Mouse (Mus musculus) embryonic facial prominence, embryonic 12.5 days (tissue): ENCODE data around the gene Hephl1. TPM values are rescaled to one million over a fixed set of nuclear protein-coding genes. Genes with fewer than 3 reads are reported as not detected.

Experiments used
- ATAC-seq: fragments of 200-750 bp; cut with Nextera tagmentation; 2 replicates; pipeline ENCODE4 v1.8.0; 2017; ENCODE audit not compliant: insufficient number of reproducible peaks, insufficient read depth, low FRiP score, low TSS enrichment
- H3K27ac ChIP-seq: fragments of 300-500 bp; sonication (generic); 2 replicates; pipeline ENCODE4 v1.5.1; 2016; ENCODE audit warnings: mild to moderate bottlenecking
- H3K27me3 ChIP-seq: fragments of 300-500 bp; sonication (generic); 2 replicates; pipeline ENCODE4 v1.6.1; 2016; ENCODE audit warnings: mild to moderate bottlenecking, moderate library complexity
- H3K36me3 ChIP-seq: fragments of 300-500 bp; sonication (generic); 2 replicates; pipeline ENCODE4 v1.6.1; 2016; ENCODE audit warnings: mild to moderate bottlenecking
- H3K4me1 ChIP-seq: fragments of 300-500 bp; sonication (generic); 2 replicates; pipeline ENCODE4 v1.6.1; 2016
- H3K4me2 ChIP-seq: fragments of 300-500 bp; sonication (generic); replicated peaks from 2 replicates; pipeline ENCODE4 v1.6.1; 2016; ENCODE audit warnings: mild to moderate bottlenecking, moderate library complexity
- H3K4me3 ChIP-seq: fragments of 300-500 bp; sonication (generic); 2 replicates; pipeline ENCODE4 v1.5.1; 2016; ENCODE audit warnings: mild to moderate bottlenecking
- H3K9ac ChIP-seq: fragments of 300-500 bp; sonication (generic); 2 replicates; pipeline ENCODE4 v1.6.1; 2016; ENCODE audit warnings: mild to moderate bottlenecking, moderate library complexity
- H3K9me3 ChIP-seq: fragments of 300-500 bp; sonication (generic); 2 replicates; pipeline ENCODE4 v1.6.1; 2016; ENCODE audit warnings: mild to moderate bottlenecking, moderate library complexity
- WGBS: fragments of 180-500 bp; shearing (Covaris S2); methylation state at CpG from one replicate; pipeline ENCODE4 v1.1.7; 2016; 5-methylcytosine and 5-hydroxymethylcytosine counted together
- polyA plus RNA-seq: library from polyadenylated mRNA; unstranded; fragments of >200 nt; fragmentation: Nextera tagmentation; extraction: Ambion mirVana; gene quantifications from 2 replicates; pipeline ENCODE4 v1.2.1, GENCODE M21; 2016

Gene Hephl1
- polyA plus RNA-seq: not detected in 2 replicates

DNA sequence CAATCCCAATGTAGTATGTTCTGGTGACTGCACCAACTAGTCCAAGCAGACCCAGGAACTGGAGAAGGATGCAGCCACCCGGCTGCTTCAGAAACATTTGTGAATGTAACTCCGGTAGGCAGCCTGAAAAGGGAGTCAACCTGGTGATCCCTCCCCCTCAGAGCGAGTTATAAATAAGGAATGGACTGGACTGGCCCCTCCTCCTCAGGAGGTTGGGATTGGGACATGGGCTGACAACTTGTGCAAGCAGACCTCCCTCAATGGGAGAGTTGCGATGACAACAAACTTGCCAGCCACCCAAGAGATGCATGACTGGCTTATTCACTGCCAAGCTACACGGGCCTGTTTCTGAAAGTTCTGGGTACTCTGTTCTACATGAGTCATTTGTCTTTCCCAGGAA is at the start of gene Hephl1:
Hephl1 (minus strand) TSS at position 101 of the 400 bp plus-strand sequence.
- Histone ChIP-seq H3K4me2 (no peak within 1 kb of the TSS), H3K9me3 (no peaks in the 10 kb centered on the region), H3K4me3 (no peak within 1 kb of the TSS), H3K36me3 (no peaks in the 10 kb centered on the region), H3K4me1 (no peaks in the 10 kb centered on the region), H3K27me3 (no peaks in the 10 kb centered on the region), H3K27ac (no peak within 1 kb of the TSS), H3K9ac (no peak within 1 kb of the TSS)
- no peak for ATAC-seq
- WGBS: 83% methylated on average over 5 of the region's 5 CpGs

DNA sequence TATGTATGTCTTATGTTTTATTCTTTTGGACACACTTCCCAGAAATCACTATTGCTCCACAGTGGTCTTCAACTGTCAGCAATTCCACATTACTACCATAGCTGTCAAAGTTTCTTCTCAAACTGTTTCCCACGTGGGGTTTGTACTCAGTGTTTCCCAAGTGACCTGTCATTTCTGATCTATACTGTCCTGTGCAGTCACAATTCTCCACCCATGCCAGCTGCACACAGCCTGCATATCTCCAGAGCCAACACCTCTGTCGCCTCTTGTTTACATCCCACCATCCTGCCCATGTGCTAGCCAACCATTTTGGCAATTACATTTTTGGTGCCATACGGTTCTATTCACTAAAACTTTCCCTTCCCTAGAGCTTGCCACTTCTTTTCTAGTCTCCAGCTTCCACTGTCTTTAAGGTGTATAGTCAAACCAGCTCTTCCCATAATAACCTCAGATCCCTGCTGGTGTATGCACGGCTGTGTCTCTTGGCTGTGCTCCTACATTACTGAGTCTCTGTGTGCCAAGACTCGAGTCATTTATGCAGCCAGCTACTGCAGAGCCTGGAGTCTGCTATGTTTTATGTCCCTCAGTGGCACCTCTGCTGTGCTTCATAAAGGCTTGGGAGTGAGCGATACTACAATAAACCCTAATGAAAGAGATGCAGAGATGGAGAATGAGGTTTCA is 37.5 kb upstream of the Hephl1 start:
- Histone ChIP-seq H3K9ac (no peak overlapping the region), H3K27ac (no peak overlapping the region), H3K9me3 (no peaks in the 10 kb centered on the region), H3K4me3 (no peak overlapping the region), H3K4me1 (no peaks in the 10 kb centered on the region), H3K4me2 (no peak overlapping the region), H3K36me3 (no peaks in the 10 kb centered on the region), H3K27me3 (no peaks in the 10 kb centered on the region)
- 77% methylated on average over 6 of the region's 6 CpGs for WGBS
- ATAC-seq: no peak

GRCm38 (mm10) chr9:15140546-15140945 is 28.6 kb upstream of the Hephl1 start:
- no peaks in the 10 kb centered on the region for H3K36me3 ChIP-seq
- no peaks in the 10 kb centered on the region for H3K27me3 ChIP-seq
- no peak overlapping the region for H3K4me3 ChIP-seq
- no peak overlapping the region for H3K9ac ChIP-seq
- no peak for ATAC-seq
- H3K4me2 ChIP-seq: no peak overlapping the region
- H3K4me1 ChIP-seq: no peaks in the 10 kb centered on the region
- 97% methylated on average over 1 of the region's 1 CpGs for WGBS
- H3K9me3 ChIP-seq: no peaks in the 10 kb centered on the region
- no peak overlapping the region for H3K27ac ChIP-seq

DNA sequence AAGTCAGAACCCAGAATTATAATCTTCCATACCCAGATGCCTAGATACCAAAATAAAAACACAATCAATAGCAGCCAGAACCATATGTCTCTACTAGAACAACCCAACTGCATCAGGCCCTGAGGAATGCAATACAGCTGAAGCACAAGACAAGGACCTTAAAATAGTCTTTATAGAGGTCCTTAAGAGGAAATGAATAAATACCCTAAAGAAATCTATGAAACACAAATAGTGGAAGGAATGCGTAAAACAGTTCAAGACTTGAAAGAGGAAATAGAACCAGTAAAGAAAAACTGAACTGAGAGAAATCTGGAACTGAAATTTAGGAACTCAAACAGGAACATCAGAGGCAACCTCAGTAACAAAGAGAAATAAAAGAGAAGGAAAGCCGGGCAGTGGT is 14.0 kb upstream of the Hephl1 start:
- ATAC-seq: no peak
- H3K4me1 ChIP-seq: no peaks in the 10 kb centered on the region
- H3K9me3 ChIP-seq: no peaks in the 10 kb centered on the region
- no peak overlapping the region for H3K4me3 ChIP-seq
- H3K27me3 ChIP-seq: no peaks in the 10 kb centered on the region
- 95% methylated on average over 2 of the region's 2 CpGs for WGBS
- no peak overlapping the region for H3K9ac ChIP-seq
- no peaks in the 10 kb centered on the region for H3K36me3 ChIP-seq
- H3K4me2 ChIP-seq: no peak overlapping the region
- no peak overlapping the region for H3K27ac ChIP-seq

DNA sequence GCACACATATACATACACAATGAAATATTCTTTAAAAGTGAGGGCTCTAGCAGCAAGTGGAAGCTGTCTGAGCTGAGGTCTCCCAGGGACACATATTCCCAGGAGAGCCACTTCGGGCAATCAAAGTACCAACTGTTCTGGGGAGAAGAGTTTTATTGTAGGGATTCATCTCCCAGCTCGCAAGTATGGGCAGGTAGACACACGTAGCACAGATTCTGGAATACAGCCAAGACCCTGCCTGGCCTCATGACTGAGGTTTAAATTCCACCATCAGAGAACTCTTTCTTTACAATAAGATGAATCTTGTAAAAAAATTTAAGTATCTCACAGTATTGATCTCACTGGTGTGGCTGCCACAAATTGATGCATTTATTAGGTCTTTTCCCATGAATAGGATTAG is 10.5 kb upstream of the Hephl1 start:
- H3K9me3 ChIP-seq: no peaks in the 10 kb centered on the region
- 79% methylated on average over 3 of the region's 3 CpGs for WGBS

DNA sequence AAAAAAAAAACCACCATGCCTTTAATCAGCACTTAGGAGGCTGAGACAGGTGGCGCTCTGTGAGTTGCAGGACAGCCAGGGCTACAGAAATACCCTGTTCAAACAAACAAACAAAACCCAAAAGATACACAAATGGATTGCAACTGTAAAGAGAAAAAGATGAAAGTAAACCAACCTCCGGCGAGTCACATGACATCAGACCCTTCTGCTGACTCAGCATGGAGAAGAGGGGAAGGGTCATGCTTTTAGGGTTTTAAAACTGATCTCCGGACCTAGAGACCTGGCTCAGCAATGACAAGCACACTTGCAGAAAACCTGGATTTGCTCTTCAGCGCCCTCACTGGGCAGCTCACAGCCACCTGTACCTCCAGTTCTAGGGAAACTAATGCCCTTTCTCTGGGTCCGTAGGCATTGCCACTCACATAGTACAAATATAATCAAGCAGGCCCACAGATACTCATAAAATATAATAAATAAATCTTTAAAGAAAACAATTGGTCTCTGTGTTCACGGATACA is 9.0 kb upstream of the Hephl1 start:
- Histone ChIP-seq H3K9ac (no peak overlapping the region), H3K27me3 (no peaks in the 10 kb centered on the region), H3K4me2 (no peak overlapping the region), H3K4me1 (no peaks in the 10 kb centered on the region), H3K36me3 (no peaks in the 10 kb centered on the region), H3K4me3 (no peak overlapping the region), H3K9me3 (no peaks in the 10 kb centered on the region), H3K27ac (no peak overlapping the region)
- no peak for ATAC-seq
- WGBS: 53% methylated on average over 7 of the region's 7 CpGs

More for the DNA sequence above, 10.5 kb upstream of the Hephl1 start:
- Histone ChIP-seq H3K4me1 (no peaks in the 10 kb centered on the region), H3K36me3 (no peaks in the 10 kb centered on the region), H3K9ac (no peak overlapping the region), H3K4me3 (no peak overlapping the region), H3K27me3 (no peaks in the 10 kb centered on the region), H3K27ac (no peak overlapping the region), H3K4me2 (no peak overlapping the region)
- no peak for ATAC-seq

GRCm38 (mm10) chr9:15120209-15120608 is 8.3 kb upstream of the Hephl1 start:
- Histone ChIP-seq H3K27me3 (no peaks in the 10 kb centered on the region), H3K4me3 (no peak overlapping the region), H3K36me3 (no peaks in the 10 kb centered on the region), H3K27ac (no peak overlapping the region), H3K4me1 (no peaks in the 10 kb centered on the region), H3K9ac (no peak overlapping the region), H3K9me3 (no peaks in the 10 kb centered on the region), H3K4me2 (no peak overlapping the region)
- WGBS: 51% methylated on average over 5 of the region's 5 CpGs
- 0 out of 2 replicates have a peak, but pooled peaks have one; percentile 22 for ATAC-seq

DNA sequence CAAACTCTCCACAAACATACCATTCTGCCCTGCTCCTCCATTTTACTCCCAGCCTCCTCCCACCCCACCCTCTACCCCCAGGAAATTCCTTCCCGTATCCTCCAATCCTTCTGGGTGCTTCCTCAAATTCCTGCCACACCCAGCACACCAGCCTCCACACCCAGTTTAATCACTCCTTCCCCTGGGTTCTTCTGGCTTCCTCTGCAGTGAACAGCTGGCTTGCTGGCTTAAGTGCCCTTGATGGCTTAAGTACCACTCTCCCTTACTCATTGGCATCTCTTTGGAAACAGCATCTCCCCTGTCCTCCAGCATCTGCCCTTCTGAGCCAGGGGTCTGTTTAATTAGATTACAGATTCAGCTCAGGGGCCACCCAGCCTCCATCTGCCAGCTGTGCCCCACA is 7.6 kb upstream of the Hephl1 start:
- no peaks in the 10 kb centered on the region for H3K36me3 ChIP-seq
- no peaks in the 10 kb centered on the region for H3K27me3 ChIP-seq
- ATAC-seq: no peak
- H3K4me1 ChIP-seq: no peaks in the 10 kb centered on the region
- no peak overlapping the region for H3K4me2 ChIP-seq
- no peak overlapping the region for H3K9ac ChIP-seq
- no peak overlapping the region for H3K4me3 ChIP-seq
- no peak overlapping the region for H3K27ac ChIP-seq
- H3K9me3 ChIP-seq: no peaks in the 10 kb centered on the region
- WGBS: 54% methylated on average over 1 of the region's 1 CpGs

- Histone ChIP-seq H3K36me3 (no peaks in the 10 kb centered on the region), H3K9me3 (no peaks in the 10 kb centered on the region), H3K4me2 (no peak overlapping the region), H3K4me1 (no peaks in the 10 kb centered on the region), H3K27ac (no peak overlapping the region), H3K9ac (no peak overlapping the region), H3K27me3 (no peaks in the 10 kb centered on the region), H3K4me3 (no peak overlapping the region)
- WGBS: 86% methylated on average over 2 of the region's 2 CpGs
- ATAC-seq: no peak
Observed at GRCm38 (mm10) chr9:15116165-15116564, 4.3 kb upstream of the Hephl1 start.

- no peak overlapping the region for H3K4me2 ChIP-seq
- no peaks in the 10 kb centered on the region for H3K9me3 ChIP-seq
- no peaks in the 10 kb centered on the region for H3K27me3 ChIP-seq
- H3K4me3 ChIP-seq: no peak overlapping the region
- no peaks in the 10 kb centered on the region for H3K4me1 ChIP-seq
- H3K9ac ChIP-seq: no peak overlapping the region
- H3K36me3 ChIP-seq: no peaks in the 10 kb centered on the region
- WGBS: 42% methylated on average over 6 of the region's 6 CpGs
- no peak overlapping the region for H3K27ac ChIP-seq
- ATAC-seq: no peak
Observed at GRCm38 (mm10) chr9:15114102-15114501, 2.2 kb upstream of the Hephl1 start.

- no peaks in the 10 kb centered on the region for H3K9me3 ChIP-seq
- WGBS: 78% methylated on average over 9 of the region's 9 CpGs
- no peak for ATAC-seq
- no peaks in the 10 kb centered on the region for H3K4me1 ChIP-seq
- H3K27ac ChIP-seq: no peak overlapping the region
- no peaks in the 10 kb centered on the region for H3K36me3 ChIP-seq
- H3K9ac ChIP-seq: no peak overlapping the region
- no peak overlapping the region for H3K4me2 ChIP-seq
- H3K27me3 ChIP-seq: no peaks in the 10 kb centered on the region
- H3K4me3 ChIP-seq: no peak overlapping the region
Observed at GRCm38 (mm10) chr9:15108101-15108500, 3.8 kb downstream of the Hephl1 start.

DNA sequence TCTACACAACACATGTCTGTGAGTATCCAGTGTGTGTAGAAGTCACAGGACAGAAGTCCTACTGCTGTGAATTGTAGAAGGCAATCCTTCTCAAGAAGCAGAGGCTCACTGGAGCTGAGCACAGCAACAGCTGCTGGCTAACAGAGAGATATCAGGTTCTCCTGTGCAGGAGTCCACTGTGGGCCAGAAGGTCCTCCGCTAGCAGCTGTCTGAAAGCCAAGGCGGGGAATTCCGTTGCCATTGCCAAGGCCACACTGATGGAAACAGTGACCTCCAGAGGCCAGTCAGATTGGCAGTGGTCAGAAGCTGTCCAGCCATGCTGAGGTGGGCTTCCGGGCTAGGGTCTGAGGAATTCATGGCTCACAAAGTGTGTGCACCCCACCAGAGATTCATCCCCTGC is 6.8 kb downstream of the Hephl1 start:
- no peak for ATAC-seq
- H3K27me3 ChIP-seq: no peaks in the 10 kb centered on the region
- no peak overlapping the region for H3K4me2 ChIP-seq
- no peaks in the 10 kb centered on the region for H3K9me3 ChIP-seq
- H3K9ac ChIP-seq: no peak overlapping the region
- 76% methylated on average over 4 of the region's 4 CpGs for WGBS
- H3K36me3 ChIP-seq: no peaks in the 10 kb centered on the region
- no peak overlapping the region for H3K27ac ChIP-seq
- no peak overlapping the region for H3K4me3 ChIP-seq
- no peaks in the 10 kb centered on the region for H3K4me1 ChIP-seq
